Mouse (Mus musculus): ENCODE measurements around the gene Meaf6. TPM values are rescaled to one million over a fixed set of nuclear protein-coding genes. Genes with fewer than 3 reads are reported as not detected.

Meaf6 gene
- polyA plus RNA-seq, 1 experiment = 39.9 TPM

GRCm38 (mm10) chr4:125155646-125156045, 70.7 kb downstream of the Meaf6 start:
- TF ChIP-seq POLR2A (IDR thresholded peaks at IDR 0.05; ENCODE audit: borderline replicate concordance, control insufficient read depth, low read depth, low read length) = no peak
- no peak for TF ChIP-seq CTCF (IDR thresholded peaks at IDR 0.05; ENCODE audit: control insufficient read depth, insufficient read depth, low read length)
- H3K27ac ChIP-seq (ENCODE audit: control insufficient read depth, insufficient read depth, low read depth, low read length, poor library complexity) = no peak overlapping the region
- no peak overlapping the region for H3K4me3 ChIP-seq (replicated peaks; ENCODE audit: control insufficient read depth, low read depth, low read length)
- H3K4me1 ChIP-seq (ENCODE audit: control insufficient read depth, insufficient read depth, low read length) = peaks cover 2% of the 10 kb centered on the region; the same call in 1 of the 2 replicates
- 77% methylated on average over 5 of the region's 5 CpGs for WGBS

- WGBS = 69% methylated on average over 3 of the region's 3 CpGs
- H3K4me1 ChIP-seq (ENCODE audit: control insufficient read depth, insufficient read depth, low read length) = peaks cover 2% of the 10 kb centered on the region; the same call in 1 of the 2 replicates
- TF ChIP-seq CTCF (IDR thresholded peaks at IDR 0.05; ENCODE audit: control insufficient read depth, insufficient read depth, low read length) = no peak
- TF ChIP-seq POLR2A (IDR thresholded peaks at IDR 0.05; ENCODE audit: borderline replicate concordance, control insufficient read depth, low read depth, low read length) = no peak
- no peak overlapping the region for H3K27ac ChIP-seq (ENCODE audit: control insufficient read depth, insufficient read depth, low read depth, low read length, poor library complexity)
- H3K4me3 ChIP-seq (replicated peaks; ENCODE audit: control insufficient read depth, low read depth, low read length) = no peak overlapping the region
Measured at GRCm38 (mm10) chr4:125157322-125157721, 72.4 kb downstream of the Meaf6 start.

GRCm38 (mm10) chr4:125158081-125158480, 73.1 kb downstream of the Meaf6 start:
- Histone ChIP-seq H3K4me3 (replicated peaks; ENCODE audit: control insufficient read depth, low read depth, low read length) (no peak overlapping the region), H3K4me1 (ENCODE audit: control insufficient read depth, insufficient read depth, low read length) (peaks cover 2% of the 10 kb centered on the region; the same call in 1 of the 2 replicates), H3K27ac (ENCODE audit: control insufficient read depth, insufficient read depth, low read depth, low read length, poor library complexity) (no peak overlapping the region)
- 72% methylated on average over 2 of the region's 2 CpGs for WGBS
- TF ChIP-seq POLR2A (IDR thresholded peaks at IDR 0.05; ENCODE audit: borderline replicate concordance, control insufficient read depth, low read depth, low read length) (no peak), CTCF (IDR thresholded peaks at IDR 0.05; ENCODE audit: control insufficient read depth, insufficient read depth, low read length) (no peak)

GRCm38 (mm10) chr4:125158581-125159317, 73.8 kb downstream of the Meaf6 start:
- TF ChIP-seq CTCF (IDR thresholded peaks at IDR 0.05; ENCODE audit: control insufficient read depth, insufficient read depth, low read length) (no peak), POLR2A (IDR thresholded peaks at IDR 0.05; ENCODE audit: borderline replicate concordance, control insufficient read depth, low read depth, low read length) (no peak)
- WGBS = 69% methylated on average over 20 of the region's 20 CpGs
- Histone ChIP-seq H3K27ac (ENCODE audit: control insufficient read depth, insufficient read depth, low read depth, low read length, poor library complexity) (no peak overlapping the region), H3K4me3 (replicated peaks; ENCODE audit: control insufficient read depth, low read depth, low read length) (no peak overlapping the region), H3K4me1 (ENCODE audit: control insufficient read depth, insufficient read depth, low read length) (peaks cover 2% of the 10 kb centered on the region; the same call in 1 of the 2 replicates)

GRCm38 (mm10) chr4:125160320-125160950, 75.5 kb downstream of the Meaf6 start:
- H3K27ac ChIP-seq (ENCODE audit: control insufficient read depth, insufficient read depth, low read depth, low read length, poor library complexity) = no peak overlapping the region
- TF ChIP-seq CTCF (IDR thresholded peaks at IDR 0.05; ENCODE audit: control insufficient read depth, insufficient read depth, low read length) = peak; percentile 91
- no peak for TF ChIP-seq POLR2A (IDR thresholded peaks at IDR 0.05; ENCODE audit: borderline replicate concordance, control insufficient read depth, low read depth, low read length)
- H3K4me3 ChIP-seq (replicated peaks; ENCODE audit: control insufficient read depth, low read depth, low read length) = no peak overlapping the region
- 3% methylated on average over 19 of the region's 19 CpGs for WGBS
- H3K4me1 ChIP-seq (ENCODE audit: control insufficient read depth, insufficient read depth, low read length) = peaks cover 2% of the 10 kb centered on the region; the same call in 1 of the 2 replicates

GRCm38 (mm10) chr4:125160951-125161331, 76.0 kb downstream of the Meaf6 start:
- no peak overlapping the region for H3K27ac ChIP-seq (ENCODE audit: control insufficient read depth, insufficient read depth, low read depth, low read length, poor library complexity)
- no peak for TF ChIP-seq CTCF (IDR thresholded peaks at IDR 0.05; ENCODE audit: control insufficient read depth, insufficient read depth, low read length)
- TF ChIP-seq POLR2A (IDR thresholded peaks at IDR 0.05; ENCODE audit: borderline replicate concordance, control insufficient read depth, low read depth, low read length) = no peak
- no peak overlapping the region for H3K4me3 ChIP-seq (replicated peaks; ENCODE audit: control insufficient read depth, low read depth, low read length)
- 67% methylated on average over 10 of the region's 10 CpGs for WGBS
- peaks cover 2% of the 10 kb centered on the region; the same call in 1 of the 2 replicates for H3K4me1 ChIP-seq (ENCODE audit: control insufficient read depth, insufficient read depth, low read length)

- no peak for TF ChIP-seq POLR2A (IDR thresholded peaks at IDR 0.05; ENCODE audit: borderline replicate concordance, control insufficient read depth, low read depth, low read length)
- whole genome bisulfite sequencing = 71% methylated on average over 8 of the region's 8 CpGs
- H3K4me3 ChIP-seq (replicated peaks; ENCODE audit: control insufficient read depth, low read depth, low read length) = no peak overlapping the region
- H3K27ac ChIP-seq (ENCODE audit: control insufficient read depth, insufficient read depth, low read depth, low read length, poor library complexity) = no peak overlapping the region
- peaks cover 2% of the 10 kb centered on the region; the same call in 1 of the 2 replicates for H3K4me1 ChIP-seq (ENCODE audit: control insufficient read depth, insufficient read depth, low read length)
Measured at GRCm38 (mm10) chr4:125161392-125161791, 76.5 kb downstream of the Meaf6 start.

- Histone ChIP-seq H3K4me3 (replicated peaks; ENCODE audit: control insufficient read depth, low read depth, low read length) (no peak overlapping the region), H3K4me1 (ENCODE audit: control insufficient read depth, insufficient read depth, low read length) (no peaks in the 10 kb centered on the region), H3K27ac (ENCODE audit: control insufficient read depth, insufficient read depth, low read depth, low read length, poor library complexity) (no peak overlapping the region)
- TF ChIP-seq POLR2A (IDR thresholded peaks at IDR 0.05; ENCODE audit: borderline replicate concordance, control insufficient read depth, low read depth, low read length) (no peak), CTCF (IDR thresholded peaks at IDR 0.05; ENCODE audit: control insufficient read depth, insufficient read depth, low read length) (no peak)
- 71% methylated on average over 7 of the region's 7 CpGs for WGBS
Measured at GRCm38 (mm10) chr4:125162701-125163100, 77.8 kb downstream of the Meaf6 start.

Other genes with a start within 250 kb of the Meaf6 start
- gene Yrdc, start 234.5 kb upstream of the Meaf6 start, polyA plus RNA-seq (2011; ENCODE audit: insufficient read depth, insufficient read length, low replicate concordance, missing spikeins) = 22.8 and 27.6 TPM in 2 replicates
- 7.8 and 12.3 TPM in 2 replicates for gene 1110065P20Rik, start 233.9 kb upstream of the Meaf6 start, polyA plus RNA-seq (2011; ENCODE audit: insufficient read depth, insufficient read length, low replicate concordance, missing spikeins)
- not detected in 2 replicates for gene Maneal, start 223.0 kb upstream of the Meaf6 start, polyA plus RNA-seq (2011; ENCODE audit: insufficient read depth, insufficient read length, low replicate concordance, missing spikeins)
- gene Epha10, start 204.2 kb upstream of the Meaf6 start, polyA plus RNA-seq (2011; ENCODE audit: insufficient read depth, insufficient read length, low replicate concordance, missing spikeins) = not detected in 2 replicates
- 5.8 and 7.6 TPM in 2 replicates for gene 9930104L06Rik, start 148.1 kb upstream of the Meaf6 start, polyA plus RNA-seq (2011; ENCODE audit: insufficient read depth, insufficient read length, low replicate concordance, missing spikeins)
- 65.8 and 99.2 TPM in 2 replicates for gene Cdca8, start 145.8 kb upstream of the Meaf6 start, polyA plus RNA-seq (2011; ENCODE audit: insufficient read depth, insufficient read length, low replicate concordance, missing spikeins)
- gene Rspo1, start 98.7 kb upstream of the Meaf6 start, polyA plus RNA-seq (2011; ENCODE audit: insufficient read depth, insufficient read length, low replicate concordance, missing spikeins) = 1.6 TPM in 1 of 2 replicates, not detected in the other
- gene Gnl2, start 68.5 kb upstream of the Meaf6 start, polyA plus RNA-seq (2011; ENCODE audit: insufficient read depth, insufficient read length, low replicate concordance, missing spikeins) = 33.3 and 65.5 TPM in 2 replicates
- gene Dnali1, start 19.4 kb upstream of the Meaf6 start, polyA plus RNA-seq (2011; ENCODE audit: insufficient read depth, insufficient read length, low replicate concordance, missing spikeins) = not detected in 2 replicates
- 9.4 and 15.8 TPM in 2 replicates for gene Snip1, start 18.5 kb upstream of the Meaf6 start, polyA plus RNA-seq (2011; ENCODE audit: insufficient read depth, insufficient read length, low replicate concordance, missing spikeins)
- gene Zc3h12a, start 42.7 kb downstream of the Meaf6 start, polyA plus RNA-seq (2011; ENCODE audit: insufficient read depth, insufficient read length, low replicate concordance, missing spikeins) = 3.6 and 12.5 TPM in 2 replicates

All from bone marrow, adult 2 months (tissue).